Mouse (Mus musculus): ENCODE measurements around the gene Pde10a.

DNA sequence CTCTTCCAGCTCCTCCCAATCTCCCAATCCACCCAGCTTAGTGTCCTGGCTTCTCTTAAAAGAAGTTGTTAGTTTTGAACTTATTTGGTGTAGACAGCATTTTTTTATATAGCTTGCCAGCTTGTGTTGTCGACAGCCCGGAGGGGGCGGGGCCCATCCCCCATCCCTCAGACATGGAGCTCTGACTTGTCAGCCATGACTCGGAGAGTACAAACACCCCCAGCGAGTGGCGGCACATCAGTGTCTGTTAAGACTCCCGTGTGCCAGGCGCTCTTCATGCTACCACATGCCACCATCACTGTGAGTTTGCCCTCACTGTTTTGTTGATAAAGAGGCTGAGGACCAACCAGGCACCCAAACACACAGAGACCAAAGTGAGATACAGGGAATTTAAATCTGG is 404.5 kb downstream of the Pde10a start:
- TF ChIP-seq CTCF (IDR thresholded peaks at IDR 0.05; ENCODE audit: extremely low read depth, insufficient read depth, insufficient read length, insufficient replicate concordance): no peak
- TF ChIP-seq POLR2A (IDR thresholded peaks at IDR 0.05; ENCODE audit: low read depth, low read length): no peak
